Mouse (Mus musculus) E14TG2a.4 (cell line): Measurements from ENCODE around the gene Camkv.

ENCODE experiments used
- CTCF ChIP-seq: conservative IDR thresholded peaks from 2 replicates; pipeline ENCODE4 v1.5.1; 2014; ENCODE audit warnings: low read length
- POU5F1 ChIP-seq: IDR thresholded peaks from 2 replicates; pipeline ENCODE4 v1.6.1; 2014; ENCODE audit warnings: low read length, borderline replicate concordance

DNA sequence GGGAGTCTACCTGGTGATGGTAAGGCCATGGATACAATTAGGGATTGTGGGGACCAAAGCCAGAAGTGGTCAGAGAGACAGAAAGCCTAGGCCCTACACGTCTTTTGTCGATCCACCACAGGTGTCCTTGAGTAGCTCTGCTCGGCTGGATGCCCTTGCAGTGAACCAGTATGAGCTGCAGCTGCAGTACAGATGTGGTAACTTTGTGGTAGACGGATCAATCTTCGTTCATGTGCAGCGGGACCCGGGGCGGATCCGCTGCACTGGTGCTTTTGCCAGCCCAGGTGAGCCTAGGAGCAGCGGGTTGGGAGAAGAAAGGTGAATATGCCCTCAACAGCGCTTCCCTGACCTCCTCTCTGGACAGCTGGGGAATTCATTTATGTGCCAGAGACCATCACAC lies 57.5 kb downstream of the Camkv start:
- TF ChIP-seq POU5F1 (no peak), CTCF (no peak)
